Mouse (Mus musculus): ENCODE measurements around the gene Sphk1. TPM values are rescaled to one million over a fixed set of nuclear protein-coding genes. Genes with fewer than 3 reads are reported as not detected.

Sphk1 gene
- 0.17 TPM for polyA plus RNA-seq (2017; shearing (Covaris generic))

GRCm38 (mm10) chr11:116530187-116531147 is at the start of gene Sphk1:
Gene Sphk1, plus strand, starts transcription at chr11:116530925.

GRCm38 (mm10) chr11:116493795-116494252 is 36.9 kb upstream of the Sphk1 start, which contains the start of gene Prpsap1:
Gene Prpsap1, minus strand, starts transcription at chr11:116494202.

GRCm38 (mm10) chr11:116581376-116581814 is 50.7 kb downstream of the Sphk1 start, which contains the start of gene Ube2o:
Gene Ube2o, minus strand, starts transcription at chr11:116581447.

Other genes starting within 250 kb of the Sphk1 start
- not detected for gene Galr2, start 250.0 kb upstream of the Sphk1 start, polyA plus RNA-seq (2017; shearing (Covaris generic))
- 86.8 TPM for gene Exoc7, start 223.7 kb upstream of the Sphk1 start, polyA plus RNA-seq (2017; shearing (Covaris generic))
- gene Foxj1, start 195.5 kb upstream of the Sphk1 start, polyA plus RNA-seq (2017; shearing (Covaris generic)): not detected
- 3.7 TPM for gene Rnf157, start 117.9 kb upstream of the Sphk1 start, polyA plus RNA-seq (2017; shearing (Covaris generic))
- 71.2 TPM for gene Ubald2, start 96.8 kb upstream of the Sphk1 start, polyA plus RNA-seq (2017; shearing (Covaris generic))
- not detected for gene Qrich2, start 64.7 kb upstream of the Sphk1 start, polyA plus RNA-seq (2017; shearing (Covaris generic))
- gene Prpsap1, start 36.7 kb upstream of the Sphk1 start, polyA plus RNA-seq (2017; shearing (Covaris generic)): 152 TPM
- gene Ube2o, start 50.5 kb downstream of the Sphk1 start, polyA plus RNA-seq (2017; shearing (Covaris generic)): 11.7 TPM
- not detected for gene Aanat, start 55.5 kb downstream of the Sphk1 start, polyA plus RNA-seq (2017; shearing (Covaris generic))
- 12.4 TPM for gene Rhbdf2, start 96.1 kb downstream of the Sphk1 start, polyA plus RNA-seq (2017; shearing (Covaris generic))
- 0.23 TPM for gene Prcd, start 122.6 kb downstream of the Sphk1 start, polyA plus RNA-seq (2017; shearing (Covaris generic))
- not detected for gene Cygb, start 123.4 kb downstream of the Sphk1 start, polyA plus RNA-seq (2017; shearing (Covaris generic))
- gene St6galnac1, start 244.6 kb downstream of the Sphk1 start, polyA plus RNA-seq (2017; shearing (Covaris generic)): not detected

Data from CD4-positive, CD25-positive, alpha-beta regulatory T cell (primary cell).